ENCODE assay signal across 8 mouse cellular contexts in the genomic region with DNA sequence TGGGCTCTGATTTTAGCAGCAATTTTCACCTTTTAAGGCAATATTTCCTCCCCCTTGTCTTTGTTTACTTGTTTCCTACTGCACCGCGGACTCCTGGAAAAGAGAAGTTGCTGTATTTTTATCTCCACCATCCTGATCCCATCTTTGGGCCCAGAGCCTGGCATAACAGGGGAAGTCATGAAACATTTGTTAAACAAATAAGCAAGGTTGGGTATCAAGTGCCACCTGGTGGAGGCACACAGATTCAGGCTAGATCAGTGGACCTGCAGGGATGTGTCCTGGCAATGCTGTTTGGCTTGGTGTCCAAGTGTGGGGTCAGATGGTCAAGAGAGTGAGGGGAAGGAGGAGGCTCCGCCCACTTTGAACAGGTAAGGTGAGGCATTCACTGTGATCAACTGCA. TPM values are rescaled to one million over a fixed set of nuclear protein-coding genes. Genes with fewer than 3 reads are reported as not detected.
DNase-seq lines count a peak whose midpoint lies in the region; ATAC-seq and TF ChIP-seq lines count a peak whose summit lies in the region.

No protein-coding gene starts in this region.

- H3K4me2 ChIP-seq in forebrain, embryonic 16.5 days (ENCODE audit: low read length) = no peak overlapping the region
- H3K4me2 ChIP-seq in kidney, postnatal 0 days (ENCODE audit: low read length) = no peak overlapping the region

- peak; percentile 31 for DNase-seq in forebrain, embryonic 10.5 days (ENCODE audit: extremely low spot score, low spot score)
- DNase-seq in urinary bladder, adult 18-20 months (ENCODE audit: low spot score in 2 of 2) = peak; percentile 36 to 39
- no peak for DNase-seq in urinary bladder, adult 2 months (ENCODE audit: low spot score)
- DNase-seq in embryo, embryonic 11 days = peak; percentile 62
- peak; percentile 81 for DNase-seq in kidney, postnatal 0 days (ENCODE audit: low spot score)
- DNase-seq in lung, adult 18-20 months = peak; percentile 62 to 68

- 69% methylated on average over 3 of the region's 3 CpGs for WGBS in forebrain, embryonic 10.5 days
- WGBS in forebrain, embryonic 16.5 days = 66% methylated on average over 3 of the region's 3 CpGs
- 30% methylated on average over 3 of the region's 3 CpGs for WGBS in kidney, postnatal 0 days
- WGBS in small intestine, adult 2 months = 31% methylated on average over 3 of the region's 3 CpGs

- no peak overlapping the region for H3K27ac ChIP-seq in forebrain, embryonic 10.5 days
- H3K27ac ChIP-seq in forebrain, embryonic 16.5 days (ENCODE audit: low read length) = no peak overlapping the region
- peak overlapping the region; percentile 85; the same call in 1 of the 2 replicates for H3K27ac ChIP-seq in kidney, postnatal 0 days
- no peak overlapping the region for H3K27ac ChIP-seq in small intestine, adult 2 months (ENCODE audit: insufficient read depth, low read depth, low read length)

- ATAC-seq in forebrain, embryonic 16.5 days = no peak
- ATAC-seq in kidney, postnatal 0 days (replicated peaks; ENCODE audit: low FRiP score, low read depth) = no peak; the same call in 1 of the 2 replicates

- H3K4me3 ChIP-seq in forebrain, embryonic 10.5 days = no peak overlapping the region
- no peak overlapping the region for H3K4me3 ChIP-seq in forebrain, embryonic 16.5 days (replicated peaks; ENCODE audit: low read length)
- no peak overlapping the region for H3K4me3 ChIP-seq in kidney, postnatal 0 days (replicated peaks; ENCODE audit: low read depth, low read length)
- H3K4me3 ChIP-seq in small intestine, adult 2 months (ENCODE audit: low read depth, low read length) = no peak overlapping the region

- H3K27me3 ChIP-seq in forebrain, embryonic 10.5 days (ENCODE audit: poor library complexity, severe bottlenecking) = no peaks in the 10 kb centered on the region; the same call in 1 of the 2 replicates
- no peaks in the 10 kb centered on the region for H3K27me3 ChIP-seq in forebrain, embryonic 16.5 days (replicated peaks; ENCODE audit: control insufficient read depth, insufficient read depth, low read length)
- no peaks in the 10 kb centered on the region for H3K27me3 ChIP-seq in kidney, postnatal 0 days (ENCODE audit: insufficient read depth, low read length)
- H3K27me3 ChIP-seq in small intestine, adult 2 months (ENCODE audit: control insufficient read depth, insufficient read depth, low read length) = no peaks in the 10 kb centered on the region

- H3K9me3 ChIP-seq in forebrain, embryonic 10.5 days = no peaks in the 10 kb centered on the region
- no peaks in the 10 kb centered on the region for H3K9me3 ChIP-seq in forebrain, embryonic 16.5 days (ENCODE audit: control insufficient read depth, low read length)
- no peaks in the 10 kb centered on the region for H3K9me3 ChIP-seq in kidney, postnatal 0 days (replicated peaks; ENCODE audit: low read length)

- TF ChIP-seq POLR2A in small intestine, adult 2 months (IDR thresholded peaks at IDR 0.05; ENCODE audit: low read depth, low read length) = no peak

- H3K4me1 ChIP-seq in forebrain, embryonic 10.5 days = peaks cover 56% of the 10 kb centered on the region
- peaks cover 5% of the 10 kb centered on the region for H3K4me1 ChIP-seq in forebrain, embryonic 16.5 days (replicated peaks; ENCODE audit: control insufficient read depth, insufficient read depth, low read length)
- H3K4me1 ChIP-seq in kidney, postnatal 0 days (replicated peaks; ENCODE audit: insufficient read depth, low read length) = peaks cover 41% of the 10 kb centered on the region
- H3K4me1 ChIP-seq in small intestine, adult 2 months (ENCODE audit: control insufficient read depth, insufficient read depth, insufficient read length, low read length) = peaks cover 7% of the 10 kb centered on the region; the same call in 1 of the 2 replicates

- no peak overlapping the region for H3K9ac ChIP-seq in forebrain, embryonic 16.5 days (replicated peaks; ENCODE audit: low read depth, low read length)
- no peak overlapping the region for H3K9ac ChIP-seq in kidney, postnatal 0 days (ENCODE audit: low read depth, low read length)

- TF ChIP-seq CTCF in kidney, postnatal 0 days (IDR thresholded peaks at IDR 0.05; ENCODE audit: low read depth) = peak; percentile 89
- 0 out of 2 replicates have a peak, but pooled peaks have one; percentile 36 for TF ChIP-seq CTCF in small intestine, adult 2 months (IDR thresholded peaks at IDR 0.05; ENCODE audit: extremely low read depth, insufficient read length, insufficient replicate concordance, low read depth, low read length)

- no peaks in the 10 kb centered on the region for H3K36me3 ChIP-seq in forebrain, embryonic 10.5 days (replicated peaks)
- H3K36me3 ChIP-seq in forebrain, embryonic 16.5 days (ENCODE audit: control insufficient read depth, insufficient read depth) = no peaks in the 10 kb centered on the region
- H3K36me3 ChIP-seq in kidney, postnatal 0 days (ENCODE audit: insufficient read depth, low read length) = no peaks in the 10 kb centered on the region
- H3K36me3 ChIP-seq in small intestine, adult 2 months (ENCODE audit: control insufficient read depth, insufficient read depth, low read length) = no peaks in the 10 kb centered on the region

RNA-seq across cellular contexts. Expression of gene Cd300a, which starts 12.7 kb away (rescaled TPM):
- polyA plus RNA-seq in forebrain, embryonic 10.5 days (2016; fragmentation: Nextera tagmentation; extraction: Ambion mirVana) = 0.42 and 1.3 TPM in 2 replicates
- 0.94 and 0.95 TPM in 2 replicates for polyA plus RNA-seq in forebrain, embryonic 16.5 days (2015; fragmentation: Nextera tagmentation; extraction: Ambion mirVana)
- 0.93 and 1.0 TPM in 2 replicates for polyA plus RNA-seq in urinary bladder, adult 2 months (2012; rRNA removed)
- polyA plus RNA-seq in kidney, postnatal 0 days (2015; fragmentation: Nextera tagmentation; extraction: Ambion mirVana) = 1.5 and 1.7 TPM in 2 replicates
- 0.76 and 0.91 TPM in 2 replicates for polyA plus RNA-seq in small intestine, adult 2 months (2012; rRNA removed)

RNA-seq across cellular contexts. Expression of gene Gprc5c, which starts 26.2 kb away (rescaled TPM):
- polyA plus RNA-seq in forebrain, embryonic 10.5 days (2016; fragmentation: Nextera tagmentation; extraction: Ambion mirVana) = 31.7 and 32.3 TPM in 2 replicates
- polyA plus RNA-seq in forebrain, embryonic 16.5 days (2015; fragmentation: Nextera tagmentation; extraction: Ambion mirVana) = 6.1 and 7.0 TPM in 2 replicates
- polyA plus RNA-seq in urinary bladder, adult 2 months (2012; rRNA removed) = 5.1 and 6.5 TPM in 2 replicates
- polyA plus RNA-seq in kidney, postnatal 0 days (2015; fragmentation: Nextera tagmentation; extraction: Ambion mirVana) = 118 and 131 TPM in 2 replicates
- polyA plus RNA-seq in small intestine, adult 2 months (2012; rRNA removed) = 4.4 TPM in 2 replicates

RNA-seq across cellular contexts. Expression of gene Cd300lb, which starts 57.0 kb away (rescaled TPM):
- not detected in 2 replicates for polyA plus RNA-seq in forebrain, embryonic 10.5 days (2016; fragmentation: Nextera tagmentation; extraction: Ambion mirVana)
- polyA plus RNA-seq in forebrain, embryonic 16.5 days (2015; fragmentation: Nextera tagmentation; extraction: Ambion mirVana) = 0.08 TPM in 1 of 2 replicates, not detected in the other
- 2.4 and 3.6 TPM in 2 replicates for polyA plus RNA-seq in urinary bladder, adult 2 months (2012; rRNA removed)
- 0.36 and 0.43 TPM in 2 replicates for polyA plus RNA-seq in kidney, postnatal 0 days (2015; fragmentation: Nextera tagmentation; extraction: Ambion mirVana)
- 0.46 and 0.77 TPM in 2 replicates for polyA plus RNA-seq in small intestine, adult 2 months (2012; rRNA removed)
